Mouse (Mus musculus) layer of hippocampus, postnatal 25 days (tissue): ENCODE measurements around the gene Tmem53. TPM values are rescaled to one million over a fixed set of nuclear protein-coding genes. Genes with fewer than 3 reads are reported as not detected.

Experiments
- DNase-seq, 2 experiments: peaks; one replicate each; pipeline ENCODE4 v3.0.0; 2022; ENCODE audit warnings: mixed read lengths in 2 of 2, low spot score in 1 of 2; ENCODE audit errors: extremely low spot score in 1 of 2
- total RNA-seq, 2 experiments: library from RNA; stranded (reverse); gene quantifications; 2 replicates each; pipeline ENCODE4 v1.2.3; 2021

Tmem53 gene
- total RNA-seq, 2 experiments from 2014 or later: 4.6 to 6.0 TPM

DNA sequence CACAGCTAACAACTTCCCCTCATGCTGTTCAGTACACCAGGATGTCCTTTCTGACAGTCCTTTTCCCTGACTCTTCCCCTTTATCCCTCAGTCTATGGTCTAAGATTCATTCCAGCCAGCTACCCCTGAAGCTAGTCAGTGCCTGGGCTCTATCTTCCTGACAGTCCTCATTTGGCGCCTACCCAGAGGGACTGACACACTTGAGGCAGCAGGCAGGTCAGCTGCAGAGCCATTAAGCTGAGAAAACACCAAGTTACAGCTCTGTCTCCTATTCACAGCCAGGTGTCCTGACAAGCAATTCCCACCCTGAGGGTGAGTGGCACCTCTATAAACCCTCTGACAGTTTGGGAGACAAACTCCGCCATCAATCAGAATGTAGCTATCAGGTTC is 27.5 kb downstream of the Tmem53 start:
- no peak for DNase-seq

DNA sequence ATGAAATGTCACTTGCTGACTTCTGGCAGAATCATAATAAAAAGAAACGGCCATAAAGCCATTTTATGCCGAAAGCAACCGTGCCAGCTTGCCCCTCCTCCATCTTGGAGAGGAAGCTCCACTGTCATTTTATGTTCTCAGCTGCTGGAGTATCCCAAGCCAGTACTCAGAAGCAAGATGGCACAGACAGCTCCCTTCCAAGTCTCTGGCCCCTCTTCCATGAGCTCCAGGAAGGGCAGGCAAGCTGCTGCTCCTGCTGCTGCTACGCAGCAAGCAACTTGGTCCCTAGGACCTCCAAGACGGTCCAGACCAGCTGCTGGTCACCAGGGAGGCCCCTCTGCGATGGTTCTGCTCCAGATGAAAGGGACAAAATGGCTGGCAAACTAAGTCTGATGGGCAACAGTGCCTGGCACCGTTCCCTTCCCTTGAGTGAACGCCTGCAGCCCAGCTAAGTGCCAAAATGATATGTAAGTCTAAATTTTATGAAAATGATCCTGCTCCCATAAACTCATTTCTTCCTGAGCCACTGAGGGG is 28.7 kb downstream of the Tmem53 start:
- DNase-seq: no peak

GRCm38 (mm10) chr4:117281090-117281845 is 29.5 kb downstream of the Tmem53 start:
- no peak for DNase-seq

- DNase-seq: no peak
These were observed 31.8 kb downstream of the Tmem53 start for GRCm38 (mm10) chr4:117283271-117284191.

GRCm38 (mm10) chr4:117284363-117284762 is 32.6 kb downstream of the Tmem53 start:
- no peak for DNase-seq

- DNase-seq: no peak
These were observed 36.7 kb downstream of the Tmem53 start for GRCm38 (mm10) chr4:117288277-117288926.

DNA sequence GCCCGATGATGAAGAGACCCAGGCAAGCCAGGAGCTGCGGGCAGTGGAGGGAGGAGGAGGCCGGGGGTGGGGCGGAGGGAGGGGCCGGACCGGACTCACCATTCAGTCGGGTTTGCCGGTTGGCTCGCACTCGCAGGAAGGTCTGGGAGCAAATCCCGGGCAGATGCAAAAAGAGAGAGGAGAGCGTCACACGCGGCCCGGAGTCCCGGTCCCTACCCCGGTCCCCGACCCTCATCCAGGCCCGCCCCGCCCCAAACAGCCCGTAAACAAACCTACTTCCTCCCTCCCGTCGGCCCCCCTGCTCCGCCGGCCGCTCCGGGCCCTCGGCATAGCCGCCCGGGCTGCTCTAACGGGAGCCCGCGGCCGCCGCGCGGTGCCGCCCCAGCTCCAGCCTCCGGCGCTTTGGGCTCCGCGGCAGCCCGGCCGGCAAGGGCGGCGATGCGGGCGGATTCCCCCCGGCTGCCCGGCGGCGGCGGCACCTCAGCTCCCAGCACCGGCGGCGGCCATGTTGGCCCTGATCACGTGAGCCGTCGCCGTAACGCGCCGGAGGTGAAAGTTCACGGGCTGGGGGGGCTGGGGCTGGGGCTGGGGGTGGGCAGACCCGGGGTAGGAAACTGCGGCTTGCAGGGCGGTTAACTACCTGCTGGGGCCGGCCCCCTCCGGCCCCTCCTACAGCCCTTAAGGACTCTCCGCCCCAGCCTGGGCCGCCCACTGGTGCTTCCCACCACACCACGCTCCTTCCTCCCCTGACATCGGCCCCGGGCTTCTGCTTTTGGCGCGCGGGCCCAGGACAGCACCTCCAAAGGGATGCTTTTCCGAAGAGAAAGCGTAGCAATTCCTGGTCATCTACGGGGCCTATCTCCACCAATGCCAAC is 37.4 kb downstream of the Tmem53 start:
- peak; percentile 65 to 69 for DNase-seq

GRCm38 (mm10) chr4:117291696-117292095 is 39.9 kb downstream of the Tmem53 start:
- DNase-seq: no peak

DNA sequence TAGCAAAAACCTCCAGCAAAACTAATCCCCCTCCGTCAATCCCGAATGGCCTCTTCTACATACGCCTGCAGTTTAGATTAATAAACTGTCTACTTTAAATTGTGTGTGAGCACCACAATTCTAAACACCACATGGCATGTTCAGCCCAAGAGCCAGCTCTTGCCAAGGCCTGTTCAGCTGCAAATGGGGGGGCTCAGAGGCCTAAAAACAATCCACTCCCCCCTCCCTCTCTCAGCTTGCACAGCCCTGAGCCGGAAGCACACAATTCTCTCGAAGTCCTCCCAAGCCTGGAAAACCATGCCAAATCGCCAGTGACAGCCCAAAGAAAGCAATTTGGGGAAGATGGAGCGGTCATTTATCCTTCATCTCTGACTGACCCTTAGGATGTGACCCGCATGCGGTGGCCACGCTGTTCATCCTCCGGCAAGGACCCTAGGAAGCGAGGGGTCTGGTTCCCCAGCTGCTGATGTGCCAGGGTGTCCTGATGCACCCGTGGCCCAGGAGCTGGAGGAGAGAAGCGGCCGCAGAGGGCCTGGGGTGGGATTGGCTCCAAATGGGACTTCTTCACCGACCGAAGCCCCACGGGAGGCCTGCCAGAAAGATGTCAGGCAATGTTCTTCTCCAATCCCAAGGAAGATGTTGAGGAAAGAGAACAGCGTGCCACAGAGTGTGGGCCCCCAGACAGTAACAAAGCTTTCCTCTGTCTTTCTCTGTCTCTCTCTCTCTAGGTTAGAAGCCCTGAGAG is 45.3 kb downstream of the Tmem53 start:
- DNase-seq: no peak

- DNase-seq: no peak
These were observed 46.1 kb downstream of the Tmem53 start for GRCm38 (mm10) chr4:117297819-117298218.

- no peak for DNase-seq
These were observed 48.2 kb downstream of the Tmem53 start for GRCm38 (mm10) chr4:117299921-117300320.

DNA sequence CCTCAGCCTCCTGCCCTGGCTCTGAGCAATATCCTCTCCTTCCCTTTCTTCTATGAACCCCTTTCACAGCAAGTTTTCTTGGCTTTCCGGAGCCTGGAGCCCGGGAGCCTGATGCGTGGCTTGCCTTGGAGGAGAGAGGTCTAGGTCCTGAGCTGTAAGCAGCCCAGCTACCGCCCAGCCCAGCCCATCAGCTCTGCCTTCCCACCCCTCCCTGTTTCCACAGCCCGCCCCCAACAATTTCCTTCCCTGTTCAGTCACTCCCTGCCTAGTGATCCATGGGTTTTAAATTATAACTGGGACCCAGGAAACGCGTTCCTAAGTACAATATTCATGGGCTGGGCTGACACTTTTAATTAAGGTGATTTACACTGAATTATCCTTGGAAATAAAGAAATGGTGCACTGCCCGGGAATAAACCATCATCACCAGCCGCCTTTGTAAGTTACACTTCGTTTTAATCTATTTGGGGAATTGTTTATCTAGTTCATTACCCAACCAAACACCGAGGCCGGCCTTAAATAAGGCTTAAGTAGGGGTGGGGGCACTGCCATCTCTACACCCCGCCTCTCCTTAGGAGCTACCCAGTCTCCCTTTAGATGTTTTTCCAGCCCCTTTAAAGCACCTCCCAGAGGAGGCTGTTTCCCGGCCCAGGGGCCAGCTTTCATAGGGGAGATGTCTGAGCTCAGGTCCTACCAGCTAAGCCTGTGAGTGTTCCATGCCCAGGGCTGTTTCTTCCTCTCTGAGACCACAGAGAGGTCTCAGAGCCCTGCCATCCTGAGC is 50.5 kb downstream of the Tmem53 start:
- DNase-seq: no peak

GRCm38 (mm10) chr4:117303581-117304238 is 52.0 kb downstream of the Tmem53 start:
- DNase-seq: no peak

DNA sequence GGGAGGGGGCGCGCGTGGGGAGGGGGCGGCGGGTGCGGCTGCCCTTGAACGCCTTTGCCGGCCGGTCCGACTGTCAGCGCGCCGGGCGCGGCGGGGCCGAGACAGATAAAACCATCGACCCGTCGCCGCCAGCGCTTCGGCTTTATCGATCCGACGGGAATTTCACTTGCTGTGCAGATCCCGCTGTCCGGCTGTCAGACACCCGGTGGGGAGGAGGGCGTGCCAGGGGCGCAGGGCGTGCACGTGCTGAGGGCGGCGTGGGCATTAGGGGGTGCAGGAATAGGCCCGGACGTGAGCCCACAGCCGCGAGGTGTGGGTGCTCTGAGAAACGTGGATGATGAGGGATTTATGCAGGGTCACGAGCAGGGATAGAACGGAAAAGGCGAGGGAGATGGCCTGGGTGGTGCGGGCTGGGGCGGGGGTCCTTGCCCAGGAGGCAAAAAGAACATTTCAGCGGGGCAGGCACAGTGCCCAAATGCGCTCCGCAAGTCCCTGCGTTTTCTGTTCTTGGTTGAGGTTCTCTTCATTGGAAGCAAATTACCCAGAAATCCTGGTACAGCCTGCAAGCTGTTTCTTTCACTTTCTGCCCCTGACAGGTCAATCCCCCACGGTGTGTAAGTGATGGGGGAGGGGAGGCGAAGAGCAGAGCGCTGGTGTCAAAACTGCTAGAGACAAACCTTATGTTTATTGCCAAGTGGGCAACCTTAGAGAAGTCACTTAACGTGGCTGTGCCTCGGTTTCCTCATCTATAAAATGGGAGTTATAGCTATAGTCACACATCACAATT is 52.7 kb downstream of the Tmem53 start:
- DNase-seq: no peak

DNA sequence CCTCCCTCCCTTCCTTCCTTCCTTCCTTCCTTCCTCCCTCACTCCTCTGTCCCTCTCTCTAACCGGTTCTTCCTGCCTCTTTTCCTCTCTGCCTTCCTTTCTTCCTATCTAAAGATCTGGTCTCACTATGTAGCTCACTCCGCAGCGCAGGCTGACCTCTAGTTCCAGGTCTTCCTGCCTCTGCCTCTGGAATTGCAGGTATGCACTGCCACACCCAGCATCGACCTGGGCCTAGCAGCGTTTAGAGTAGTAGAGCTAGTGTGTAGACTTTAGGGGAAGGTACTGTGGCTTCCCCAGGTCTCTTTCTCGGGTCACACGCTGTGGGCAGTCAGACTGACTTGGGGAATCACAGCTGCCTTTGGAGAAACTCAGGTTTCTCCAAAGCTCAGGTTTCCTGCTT is 53.7 kb downstream of the Tmem53 start:
- DNase-seq: no peak

GRCm38 (mm10) chr4:117307270-117307669 is 55.5 kb downstream of the Tmem53 start:
- no peak for DNase-seq

DNA sequence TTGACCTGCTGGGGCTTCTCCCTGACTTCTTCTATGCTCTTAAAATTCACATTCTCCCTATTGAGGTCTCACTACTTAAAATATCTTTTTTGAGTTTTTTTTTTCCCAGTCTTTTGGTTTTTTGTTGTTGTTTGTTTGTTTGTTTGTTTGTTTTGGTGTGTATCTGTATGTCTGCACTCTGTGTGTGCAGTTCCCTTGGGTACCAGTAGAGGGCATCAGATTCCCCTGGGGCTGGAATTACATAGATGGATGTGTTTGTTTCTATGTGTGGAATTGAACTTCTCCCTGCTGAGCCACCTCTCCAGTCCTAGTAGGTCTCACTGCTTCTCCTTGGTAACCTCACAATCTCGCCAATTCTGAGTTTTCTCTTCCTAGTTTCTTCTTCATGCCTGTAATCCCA is 57.7 kb downstream of the Tmem53 start:
- DNase-seq: no peak
